Mouse (Mus musculus) limb, embryonic 12.5 days (tissue): ENCODE results near the gene Pigf. TPM values are rescaled to one million over a fixed set of nuclear protein-coding genes. Genes with fewer than 3 reads are reported as not detected.
A peak's percentile ranks its signal among the peaks of the same experiment; 100 is the strongest.
"Not testable (repeated sequence)": the region's sequence is repeated elsewhere in the genome, so short reads cannot be mapped to it uniquely, and the experiment has no call there.

Experiments
- ATAC-seq: fragments of 200-750 bp; cut with Nextera tagmentation; 2 replicates; pipeline ENCODE4 v1.8.0; 2017; ENCODE audit warnings: low read depth, moderate TSS enrichment; ENCODE audit not compliant: insufficient number of reproducible peaks, insufficient read depth, low FRiP score, low TSS enrichment
- H3K27ac ChIP-seq: fragments of 300-500 bp; sonication (generic); 2 replicates; pipeline ENCODE4 v1.5.1; 2016; ENCODE audit warnings: mild to moderate bottlenecking, moderate library complexity
- H3K27me3 ChIP-seq: fragments of 300-500 bp; sonication (generic); 2 replicates; pipeline ENCODE4 v1.6.1; 2016; ENCODE audit warnings: mild to moderate bottlenecking, moderate library complexity
- H3K36me3 ChIP-seq: fragments of 300-500 bp; sonication (generic); 2 replicates; pipeline ENCODE4 v1.6.1; 2016; ENCODE audit warnings: mild to moderate bottlenecking, moderate library complexity
- H3K4me1 ChIP-seq: fragments of 300-500 bp; sonication (generic); replicated peaks from 2 replicates; pipeline ENCODE4 v1.6.1; 2016
- H3K4me2 ChIP-seq: fragments of 300-500 bp; sonication (generic); 2 replicates; pipeline ENCODE4 v1.6.1; 2016; ENCODE audit warnings: mild to moderate bottlenecking, moderate library complexity
- H3K4me3 ChIP-seq: fragments of 300-500 bp; sonication (generic); replicated peaks from 2 replicates; pipeline ENCODE4 v1.5.1; 2016; ENCODE audit warnings: mild to moderate bottlenecking
- H3K9ac ChIP-seq: fragments of 300-500 bp; sonication (generic); replicated peaks from 2 replicates; pipeline ENCODE4 v1.6.1; 2016; ENCODE audit warnings: mild to moderate bottlenecking, moderate library complexity
- H3K9me3 ChIP-seq: fragments of 300-500 bp; sonication (generic); 2 replicates; pipeline ENCODE4 v1.6.1; 2016; ENCODE audit warnings: mild to moderate bottlenecking, moderate library complexity
- WGBS: fragments of 180-500 bp; shearing (Covaris S2); methylation state at CpG from one replicate; pipeline ENCODE4 v1.1.7; 2016; 5-methylcytosine and 5-hydroxymethylcytosine counted together
- polyA plus RNA-seq: library from polyadenylated mRNA; unstranded; fragments of >200 nt; fragmentation: Nextera tagmentation; extraction: Ambion mirVana; gene quantifications from 2 replicates; pipeline ENCODE4 v1.2.1, GENCODE M21; 2016

Gene Pigf
- polyA plus RNA-seq: 32.7 and 39.6 TPM in 2 replicates

- under 1% methylated on average over 42 of the region's 43 CpGs for WGBS
Observed at GRCm38 (mm10) chr17:87025269-87025949, at the start of gene Pigf, which contains the start of gene Cript. Gene Pigf, minus strand, starts transcription at chr17:87025406. Gene Cript, plus strand, starts transcription at chr17:87025550.

GRCm38 (mm10) chr17:87073470-87073869 is 48.3 kb upstream of the Pigf start:
- no peak for ATAC-seq
- H3K9me3 ChIP-seq: no peaks in the 10 kb centered on the region
- H3K4me1 ChIP-seq: no peaks in the 10 kb centered on the region
- H3K4me2 ChIP-seq: no peak overlapping the region
- no peak overlapping the region for H3K9ac ChIP-seq
- no peaks in the 10 kb centered on the region for H3K36me3 ChIP-seq
- no peak overlapping the region for H3K4me3 ChIP-seq
- H3K27me3 ChIP-seq: no peaks in the 10 kb centered on the region
- H3K27ac ChIP-seq: no peak overlapping the region

More at GRCm38 (mm10) chr17:87025269-87025949, at the start of gene Pigf, which contains the start of gene Cript:
- no peak within 1 kb of the TSS for H3K27ac ChIP-seq
- no peaks in the 10 kb centered on the region for H3K9me3 ChIP-seq
- H3K4me3 ChIP-seq: peak within 1 kb of the TSS; percentile 74
- peak within 1 kb of the TSS; percentile 69 for H3K9ac ChIP-seq
- H3K27me3 ChIP-seq: no peaks in the 10 kb centered on the region
- ATAC-seq: peak; percentile 98
- peak within 1 kb of the TSS; percentile 78 for H3K4me2 ChIP-seq
- H3K36me3 ChIP-seq: peaks cover 27% of the 10 kb centered on the region; the same call in 1 of the 2 replicates
- H3K4me1 ChIP-seq: peaks cover 17% of the 10 kb centered on the region

- 55% methylated on average over 5 of the region's 5 CpGs for WGBS
Observed at GRCm38 (mm10) chr17:87072766-87073440, 47.7 kb upstream of the Pigf start.

GRCm38 (mm10) chr17:87072183-87072582 is 47.0 kb upstream of the Pigf start:
- not testable (repeated sequence) for H3K4me2 ChIP-seq, H3K4me1 ChIP-seq, H3K27me3 ChIP-seq, H3K27ac ChIP-seq, H3K36me3 ChIP-seq, ATAC-seq, H3K9ac ChIP-seq, H3K9me3 ChIP-seq, H3K4me3 ChIP-seq
- 88% methylated on average over 1 of the region's 1 CpGs for WGBS

More at GRCm38 (mm10) chr17:87072766-87073440, 47.7 kb upstream of the Pigf start:
- no peak overlapping the region for H3K27ac ChIP-seq
- no peaks in the 10 kb centered on the region for H3K36me3 ChIP-seq
- H3K4me3 ChIP-seq: no peak overlapping the region
- H3K9ac ChIP-seq: no peak overlapping the region
- no peaks in the 10 kb centered on the region for H3K4me1 ChIP-seq
- no peaks in the 10 kb centered on the region for H3K9me3 ChIP-seq
- no peak overlapping the region for H3K4me2 ChIP-seq
- ATAC-seq: no peak
- no peaks in the 10 kb centered on the region for H3K27me3 ChIP-seq

- Histone ChIP-seq H3K9me3 (no peaks in the 10 kb centered on the region), H3K36me3 (no peaks in the 10 kb centered on the region), H3K27me3 (no peaks in the 10 kb centered on the region), H3K4me2 (no peak overlapping the region), H3K9ac (no peak overlapping the region), H3K4me1 (no peaks in the 10 kb centered on the region), H3K4me3 (no peak overlapping the region), H3K27ac (no peak overlapping the region)
- WGBS: 91% methylated on average over 4 of the region's 4 CpGs
- no peak for ATAC-seq
Observed at GRCm38 (mm10) chr17:87068997-87069396, 43.8 kb upstream of the Pigf start.

GRCm38 (mm10) chr17:87063969-87064368 is 38.8 kb upstream of the Pigf start:
- Histone ChIP-seq H3K4me1 (no peaks in the 10 kb centered on the region), H3K27ac (no peak overlapping the region), H3K36me3 (no peaks in the 10 kb centered on the region), H3K4me2 (no peak overlapping the region), H3K27me3 (no peaks in the 10 kb centered on the region), H3K9ac (no peak overlapping the region), H3K4me3 (no peak overlapping the region), H3K9me3 (no peaks in the 10 kb centered on the region; the same call in 1 of the 2 replicates)
- ATAC-seq: no peak
- 82% methylated on average over 6 of the region's 6 CpGs for WGBS

GRCm38 (mm10) chr17:87063461-87063860 is 38.3 kb upstream of the Pigf start:
- ATAC-seq: no peak
- WGBS: 76% methylated on average over 7 of the region's 7 CpGs
- no peaks in the 10 kb centered on the region for H3K4me1 ChIP-seq
- no peaks in the 10 kb centered on the region for H3K36me3 ChIP-seq
- H3K4me2 ChIP-seq: no peak overlapping the region
- H3K9me3 ChIP-seq: no peaks in the 10 kb centered on the region; the same call in 1 of the 2 replicates
- no peak overlapping the region for H3K27ac ChIP-seq
- H3K27me3 ChIP-seq: no peaks in the 10 kb centered on the region
- no peak overlapping the region for H3K4me3 ChIP-seq
- H3K9ac ChIP-seq: no peak overlapping the region

GRCm38 (mm10) chr17:87062639-87063038 is 37.4 kb upstream of the Pigf start:
- Histone ChIP-seq H3K4me1 (peaks cover 4% of the 10 kb centered on the region), H3K4me3 (no peak overlapping the region), H3K27me3 (no peaks in the 10 kb centered on the region), H3K9ac (no peak overlapping the region), H3K36me3 (no peaks in the 10 kb centered on the region), H3K4me2 (no peak overlapping the region), H3K9me3 (no peaks in the 10 kb centered on the region; the same call in 1 of the 2 replicates), H3K27ac (no peak overlapping the region)
- 87% methylated on average over 9 of the region's 9 CpGs for WGBS
- ATAC-seq: no peak

- 0 out of 2 replicates have a peak, but pooled peaks have one; percentile 58 for ATAC-seq
- Histone ChIP-seq H3K4me2 (no peak overlapping the region), H3K27me3 (no peaks in the 10 kb centered on the region), H3K4me3 (no peak overlapping the region), H3K9ac (no peak overlapping the region), H3K4me1 (peaks cover 17% of the 10 kb centered on the region), H3K9me3 (no peaks in the 10 kb centered on the region; the same call in 1 of the 2 replicates), H3K27ac (peak overlapping the region; percentile 66), H3K36me3 (no peaks in the 10 kb centered on the region)
- 36% methylated on average over 8 of the region's 8 CpGs for WGBS
Observed at GRCm38 (mm10) chr17:87057486-87058266, 32.5 kb upstream of the Pigf start.

- Histone ChIP-seq H3K4me3 (no peak overlapping the region), H3K9me3 (no peaks in the 10 kb centered on the region; the same call in 1 of the 2 replicates)
- 92% methylated on average over 7 of the region's 7 CpGs for WGBS
Observed at GRCm38 (mm10) chr17:87056761-87057160, 31.6 kb upstream of the Pigf start.

GRCm38 (mm10) chr17:87055663-87056062 is 30.5 kb upstream of the Pigf start:
- no peaks in the 10 kb centered on the region; the same call in 1 of the 2 replicates for H3K9me3 ChIP-seq
- no peaks in the 10 kb centered on the region for H3K36me3 ChIP-seq
- H3K4me1 ChIP-seq: peaks cover 17% of the 10 kb centered on the region
- no peak overlapping the region for H3K4me3 ChIP-seq
- no peak overlapping the region for H3K4me2 ChIP-seq
- 41% methylated on average over 1 of the region's 1 CpGs for WGBS
- H3K9ac ChIP-seq: no peak overlapping the region
- no peaks in the 10 kb centered on the region for H3K27me3 ChIP-seq
- ATAC-seq: no peak
- no peak overlapping the region for H3K27ac ChIP-seq

More at GRCm38 (mm10) chr17:87056761-87057160, 31.6 kb upstream of the Pigf start:
- Histone ChIP-seq H3K36me3 (no peaks in the 10 kb centered on the region), H3K27ac (no peak overlapping the region), H3K4me1 (peaks cover 17% of the 10 kb centered on the region), H3K9ac (no peak overlapping the region), H3K4me2 (no peak overlapping the region), H3K27me3 (no peaks in the 10 kb centered on the region)
- no peak for ATAC-seq
